Mouse (Mus musculus): Measurements from ENCODE around the gene Dram1.
"Not testable (repeated sequence)": the region's sequence is repeated elsewhere in the genome, so short reads cannot be mapped to it uniquely, and the experiment has no call there.

Dram1 gene

DNA sequence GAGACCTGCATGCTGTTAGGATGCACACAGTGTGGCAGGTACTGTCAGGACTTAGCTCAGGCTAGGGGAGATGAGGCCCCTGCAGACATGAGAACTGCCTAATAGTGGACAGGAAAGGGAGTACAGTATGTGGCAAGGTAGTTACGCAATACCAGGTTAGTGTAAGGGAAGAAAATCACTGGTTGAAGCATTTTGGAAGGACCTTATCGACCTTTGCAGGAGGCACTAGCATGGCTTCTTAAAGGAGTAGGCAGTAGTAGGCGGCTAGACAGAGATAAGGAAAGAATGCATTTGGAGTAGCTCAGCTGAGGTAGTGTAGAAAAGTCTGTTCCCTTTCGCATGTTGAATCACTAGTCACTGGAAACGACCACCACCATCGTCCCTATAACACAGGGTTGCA is 6.9 kb upstream of the Dram1 start:
- DNase-seq: no peak

DNA sequence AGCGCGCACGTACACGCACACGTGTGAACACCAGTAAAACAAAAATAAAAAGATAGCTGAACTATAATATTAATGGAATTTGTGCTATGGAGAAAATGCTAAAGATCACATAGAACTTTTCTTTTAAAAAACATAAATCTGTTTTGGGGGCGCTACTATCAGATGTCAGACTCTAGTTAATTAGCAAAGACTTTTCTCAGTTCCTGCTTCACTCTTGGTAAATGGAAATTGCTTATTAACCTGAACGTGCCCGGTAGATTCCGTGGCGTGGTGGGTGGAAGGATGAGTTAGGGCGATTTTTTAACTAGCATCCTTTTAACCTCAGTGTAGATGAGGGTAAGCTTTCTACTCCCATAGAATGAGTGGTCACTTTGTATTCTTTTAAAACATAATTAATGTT is 6.4 kb upstream of the Dram1 start:
- no peak for DNase-seq

DNA sequence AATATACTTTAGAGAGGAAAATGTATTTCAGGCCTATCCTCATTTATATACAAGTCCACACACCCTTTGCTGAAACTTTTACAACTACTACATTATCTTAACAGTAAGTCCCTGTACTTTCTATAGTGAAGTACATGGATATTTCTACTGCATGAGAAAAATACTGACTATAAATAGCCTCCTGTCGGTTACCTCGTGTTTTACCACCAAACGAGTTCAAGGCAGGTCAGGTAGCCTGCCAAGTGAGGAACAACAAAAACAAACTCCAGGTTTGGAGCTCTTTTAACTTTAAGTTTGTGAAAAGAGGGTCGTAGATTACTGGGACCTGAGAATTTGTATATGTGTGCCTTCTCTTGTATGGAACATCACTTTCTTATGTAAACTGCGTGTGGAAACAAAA is 5.2 kb upstream of the Dram1 start:
- DNase-seq: no peak

DNA sequence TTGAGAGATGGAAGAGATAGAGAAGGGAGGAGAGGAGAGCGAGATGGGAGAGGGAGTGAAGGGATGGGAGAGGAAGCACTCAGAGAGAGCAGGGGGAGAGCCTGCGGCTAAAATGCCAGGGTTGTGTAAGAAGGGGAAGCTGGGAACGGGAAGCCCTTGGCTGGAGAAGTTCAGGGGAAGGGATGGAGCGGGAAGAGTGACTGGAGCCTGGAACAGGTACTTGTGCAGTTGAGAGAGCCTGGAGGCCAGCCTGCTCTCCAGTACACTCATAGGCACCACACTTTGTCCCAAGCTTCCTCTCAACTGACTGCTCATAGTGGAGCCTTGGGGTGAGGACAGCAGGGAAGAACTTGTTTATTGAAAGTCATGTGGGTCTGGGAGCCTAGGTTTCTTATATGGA is 4.6 kb upstream of the Dram1 start:
- DNase-seq: no peak

DNA sequence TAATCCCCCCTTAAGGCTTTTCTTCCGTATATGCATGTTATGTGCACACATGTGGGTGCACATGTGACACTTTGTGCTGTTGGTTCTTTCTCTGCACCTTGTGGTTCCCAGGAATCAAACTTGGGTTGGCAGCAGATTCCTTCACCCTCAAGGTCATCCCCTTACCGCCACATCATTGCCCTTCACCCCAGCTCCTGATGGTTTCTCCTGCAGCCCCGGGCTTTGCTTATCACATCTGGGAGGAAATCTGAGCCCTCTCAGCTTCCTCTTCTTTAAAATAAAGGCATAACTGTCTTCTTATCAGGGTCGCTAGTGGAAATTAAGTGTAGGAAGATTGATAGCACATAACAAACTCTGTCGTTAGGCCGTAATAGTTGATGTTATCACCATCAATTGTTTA is 3.1 kb upstream of the Dram1 start:
- no peak for DNase-seq

- DNase-seq: no peak
Observed at GRCm38 (mm10) chr10:88381286-88381685, 2.4 kb upstream of the Dram1 start.

- no peak for DNase-seq
Observed at GRCm38 (mm10) chr10:88380430-88381060, 1.7 kb upstream of the Dram1 start.

DNA sequence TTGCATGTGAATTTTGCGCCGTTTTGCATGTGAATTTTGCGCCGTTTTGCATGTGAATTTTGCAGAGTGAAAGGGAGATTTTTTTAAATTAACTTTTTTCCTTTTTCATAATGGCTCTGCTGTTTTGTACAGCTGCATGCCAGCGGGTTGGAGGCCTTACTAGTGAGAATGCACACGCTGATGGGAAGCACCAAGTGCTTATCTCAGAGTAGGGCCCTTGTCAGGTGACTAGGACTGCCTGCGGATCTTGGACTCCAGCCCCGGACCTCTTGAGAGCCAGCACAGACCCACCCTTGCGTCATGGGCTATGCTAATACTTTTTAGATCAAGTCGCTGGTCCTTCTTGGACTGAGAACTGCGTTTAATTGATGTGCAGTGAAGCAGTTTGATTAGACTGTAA is 1.1 kb upstream of the Dram1 start:
- no peak for DNase-seq

- DNase-seq: no peak
Observed at GRCm38 (mm10) chr10:88377666-88378065, 1.2 kb downstream of the Dram1 start.

DNA sequence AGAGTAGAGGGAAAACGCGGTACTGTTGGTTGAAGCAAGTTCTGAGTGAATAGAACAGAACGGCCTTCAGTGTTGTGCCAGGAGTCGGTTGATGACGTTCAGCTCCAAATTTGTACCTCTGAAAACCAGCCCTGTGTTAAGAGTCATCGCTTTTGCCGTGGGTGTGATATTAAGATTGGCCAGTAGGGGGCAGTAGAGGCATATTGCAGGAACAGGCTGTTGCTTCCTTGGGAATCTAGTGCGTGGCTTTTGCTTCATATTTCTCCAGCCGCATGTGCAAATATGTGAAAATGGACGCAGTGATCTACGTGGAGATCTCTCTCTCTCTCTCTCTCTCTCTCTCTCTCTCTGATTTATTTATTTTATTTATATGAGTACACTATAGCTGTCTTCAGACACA is 2.1 kb downstream of the Dram1 start:
- peak; percentile 89 for DNase-seq

- DNase-seq: no peak
Observed at GRCm38 (mm10) chr10:88374984-88375383, 3.9 kb downstream of the Dram1 start.

GRCm38 (mm10) chr10:88372945-88373344 is 5.9 kb downstream of the Dram1 start:
- not testable (repeated sequence) for DNase-seq

- DNase-seq: no peak
Observed at GRCm38 (mm10) chr10:88372436-88372835, 6.4 kb downstream of the Dram1 start.

- DNase-seq: peak; percentile 54
Observed at GRCm38 (mm10) chr10:88371793-88372192, 7.1 kb downstream of the Dram1 start.

DNA sequence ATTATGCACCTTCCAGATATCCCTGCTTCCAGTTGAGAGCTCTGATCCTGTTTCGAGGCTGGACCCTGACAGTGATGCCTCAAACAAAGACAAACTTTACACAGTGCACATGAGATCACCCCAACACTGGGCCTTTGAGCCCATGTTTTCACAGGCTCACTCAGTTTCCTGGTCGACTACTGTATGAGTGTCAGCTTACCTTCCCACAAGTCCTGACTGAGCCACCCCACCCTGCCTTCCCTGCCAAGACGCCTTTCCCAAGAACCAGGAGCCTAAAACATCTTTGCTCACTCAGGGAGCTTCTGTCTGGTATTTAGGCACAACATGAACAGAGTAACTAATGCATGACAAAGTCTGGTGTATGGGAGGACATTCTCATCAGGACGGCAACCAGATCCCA is 9.6 kb downstream of the Dram1 start:
- DNase-seq: no peak

DNA sequence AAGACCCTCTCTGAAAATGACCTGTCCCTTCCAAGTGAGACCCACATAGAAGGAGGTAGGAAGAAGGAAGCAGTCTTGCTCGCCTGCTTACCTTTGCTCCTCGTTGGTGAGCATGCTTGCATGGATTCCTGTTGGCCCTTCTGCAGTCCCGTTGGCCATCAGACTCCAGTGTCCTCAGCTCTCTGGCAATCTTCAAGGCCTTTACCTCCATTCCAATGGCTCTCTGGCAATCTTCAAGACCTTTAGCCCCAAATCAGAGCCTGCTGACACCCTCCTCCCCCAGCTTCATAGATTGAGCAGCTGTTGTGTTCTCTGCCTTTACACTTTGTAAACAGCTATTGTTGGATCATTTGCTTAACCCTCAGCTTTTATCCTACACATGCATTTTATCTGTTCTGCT is 14.7 kb downstream of the Dram1 start:
- no peak for DNase-seq

DNA sequence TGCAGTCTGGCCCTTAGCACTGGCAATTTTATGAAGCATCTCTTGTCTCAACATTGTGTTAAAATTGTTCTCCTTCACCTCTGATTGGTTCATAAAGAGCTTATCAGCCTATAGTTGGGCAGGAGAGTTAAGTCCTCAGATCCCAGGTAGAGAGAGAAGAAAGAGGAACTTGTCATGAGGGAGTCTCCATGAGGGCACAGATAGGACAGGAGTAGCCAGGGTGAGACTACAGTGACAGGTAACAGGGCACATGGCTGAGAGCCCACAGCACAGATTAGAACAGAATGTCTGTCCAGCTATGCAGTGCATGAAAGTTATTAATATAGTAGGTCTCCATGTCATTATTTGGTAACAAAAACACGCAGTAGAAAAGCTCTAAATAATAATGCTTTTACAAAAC is 16.7 kb downstream of the Dram1 start:
- no peak for DNase-seq

DNA sequence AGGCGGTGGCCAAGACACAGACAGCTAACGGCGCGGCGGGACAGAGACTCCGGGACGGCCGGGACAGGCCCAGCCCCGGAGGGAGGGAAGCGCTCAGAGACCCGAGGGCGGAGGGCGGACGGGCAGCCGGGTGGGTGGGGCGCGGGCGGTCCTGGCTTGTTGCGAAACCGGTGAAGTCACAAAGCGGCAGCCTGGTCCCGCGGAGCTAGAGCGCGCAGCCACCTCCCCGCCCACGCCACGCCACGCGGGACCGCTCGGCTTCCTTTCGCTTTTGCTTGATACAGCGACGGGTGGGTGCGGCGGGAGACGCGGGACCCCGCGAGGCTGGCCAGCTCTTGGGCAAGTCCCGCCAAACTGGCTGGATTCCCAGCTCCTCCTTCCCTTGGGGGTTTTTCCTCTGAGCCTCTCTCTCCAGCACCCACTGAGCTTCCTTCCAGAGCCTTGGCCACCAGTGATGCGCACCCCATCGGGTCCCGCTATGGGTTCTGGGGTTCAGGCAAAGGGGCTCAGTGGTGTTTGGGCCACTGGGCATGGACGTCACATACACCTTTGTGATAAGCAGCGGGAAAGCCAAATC is 21.8 kb downstream of the Dram1 start:
- peak; percentile 67 for DNase-seq

DNA sequence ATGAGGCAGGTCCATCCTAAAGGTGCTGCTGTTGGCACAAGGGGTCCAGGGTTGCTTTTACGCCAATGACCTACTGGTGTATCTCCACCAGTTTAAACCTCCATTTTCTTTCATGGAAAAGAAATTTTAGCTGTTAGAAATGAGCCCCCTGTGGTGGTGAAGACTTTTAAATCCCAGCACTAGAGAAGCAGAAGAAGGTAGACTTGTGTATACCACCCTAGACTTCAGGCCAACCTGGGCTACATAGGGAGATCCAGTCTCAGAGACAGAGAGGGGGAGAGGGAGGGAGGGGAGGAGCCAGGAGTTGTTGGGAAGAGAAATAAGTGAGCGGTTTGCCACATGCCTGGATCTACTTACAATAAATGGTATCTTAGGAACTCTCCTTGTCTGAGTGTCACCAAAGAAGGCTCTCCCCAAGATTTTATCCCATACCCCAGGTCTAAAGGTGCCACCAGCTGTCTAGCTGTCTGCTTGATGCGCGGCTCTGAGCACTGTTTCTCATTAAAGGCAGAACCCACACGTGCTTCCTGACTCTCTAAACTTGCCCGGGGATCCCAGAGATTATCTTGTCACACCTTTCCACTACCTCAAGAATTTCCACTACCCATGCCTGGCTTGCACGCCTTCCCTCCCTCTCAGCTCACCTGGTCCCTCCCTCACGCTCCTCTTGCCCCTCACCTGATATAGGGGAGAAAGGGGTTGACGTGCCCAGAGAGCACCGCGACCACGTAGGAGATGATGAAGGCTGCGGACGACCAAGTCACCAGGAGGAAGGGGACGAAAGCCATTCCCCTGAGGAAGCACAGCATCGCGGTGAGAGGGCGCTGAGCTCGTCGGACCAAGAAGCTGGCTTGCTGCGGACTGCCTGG is 22.5 kb downstream of the Dram1 start:
- no peak for DNase-seq

DNA sequence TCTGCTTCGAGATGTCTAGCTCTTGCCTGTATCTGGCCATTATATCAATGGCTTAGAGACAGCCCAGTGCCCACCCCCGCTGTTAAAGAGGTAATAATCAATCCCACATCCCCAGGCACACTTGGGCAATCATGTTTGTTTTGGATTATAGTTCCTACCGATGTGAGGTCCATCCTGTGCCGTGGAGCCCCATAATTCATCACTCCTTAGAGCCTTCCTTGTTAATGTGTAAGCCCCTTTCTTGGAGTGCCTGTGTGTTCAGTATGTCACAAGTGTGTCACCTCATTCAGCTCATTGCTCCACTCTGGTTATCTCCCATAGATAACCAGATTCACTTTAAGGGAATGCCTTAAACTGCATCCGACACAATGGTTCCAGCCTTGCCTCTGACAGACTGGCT is 24.3 kb downstream of the Dram1 start:
- no peak for DNase-seq

GRCm38 (mm10) chr10:88352549-88352948 is 26.3 kb downstream of the Dram1 start:
- DNase-seq: no peak

GRCm38 (mm10) chr10:88351411-88352103 is 27.3 kb downstream of the Dram1 start:
- no peak for DNase-seq

GRCm38 (mm10) chr10:88350687-88351086 is 28.2 kb downstream of the Dram1 start:
- no peak for DNase-seq

DNA sequence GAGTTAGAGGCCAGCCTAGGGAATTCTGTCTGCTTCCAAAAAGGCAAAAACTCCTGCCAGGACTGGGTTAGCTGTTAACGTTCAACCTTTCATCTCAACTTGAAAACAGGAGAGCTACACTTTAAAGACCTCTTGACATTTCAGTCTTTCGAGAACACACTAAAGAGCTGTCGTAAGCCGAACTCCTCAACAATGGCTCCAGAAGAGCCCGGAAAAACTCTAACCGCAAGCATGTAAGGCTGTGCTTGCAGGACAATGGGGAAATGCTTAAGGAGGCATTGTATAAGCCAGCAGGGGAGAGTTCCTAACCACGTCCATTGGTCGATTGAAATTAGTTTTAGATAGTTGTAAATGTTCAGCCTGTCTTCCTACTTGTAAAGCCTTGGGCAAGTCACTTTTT is 29.1 kb downstream of the Dram1 start:
- DNase-seq: no peak

Measured in thymus, postnatal 14 days (tissue).